Mouse (Mus musculus) limb, embryonic 14.5 days (tissue): ENCODE results near the gene Olfr1427. TPM values are rescaled to one million over a fixed set of nuclear protein-coding genes. Genes with fewer than 3 reads are reported as not detected.

Source experiments
- polyA plus RNA-seq, 2 experiments: library from polyadenylated mRNA; depleted of rRNA in 1 of 2; stranded (reverse) in 1 of 2; unstranded in 1 of 2; fragments of >200 nt; fragmentation: Nextera tagmentation in 1 of 2; extraction: Ambion mirVana in 1 of 2; gene quantifications; 2 replicates each; pipeline versions ENCODE4 v1.2.1 to v1.2.3; 2012 to 2014

Gene Olfr1427
- polyA plus RNA-seq, 2 experiments: not detected

Other genes starting within 250 kb of the Olfr1427 start
- not detected in 2 replicates for gene Olfr1418, start 242.3 kb downstream of the Olfr1427 start, polyA plus RNA-seq (2012; rRNA removed)
- gene Olfr1418, start 242.3 kb downstream of the Olfr1427 start, polyA plus RNA-seq (2014; fragmentation: Nextera tagmentation; extraction: Ambion mirVana): not detected in 2 replicates
- gene Olfr1419, start 228.2 kb downstream of the Olfr1427 start, polyA plus RNA-seq (2012; rRNA removed): 0.06 TPM in 1 of 2 replicates, not detected in the other
- gene Olfr1419, start 228.2 kb downstream of the Olfr1427 start, polyA plus RNA-seq (2014; fragmentation: Nextera tagmentation; extraction: Ambion mirVana): not detected in 2 replicates
- not detected in 2 replicates for gene Olfr1420, start 216.8 kb downstream of the Olfr1427 start, polyA plus RNA-seq (2012; rRNA removed)
- not detected in 2 replicates for gene Olfr1420, start 216.8 kb downstream of the Olfr1427 start, polyA plus RNA-seq (2014; fragmentation: Nextera tagmentation; extraction: Ambion mirVana)
- 38.5 and 45.1 TPM in 2 replicates for gene Patl1, start 190.9 kb downstream of the Olfr1427 start, polyA plus RNA-seq (2012; rRNA removed)
- gene Patl1, start 190.9 kb downstream of the Olfr1427 start, polyA plus RNA-seq (2014; fragmentation: Nextera tagmentation; extraction: Ambion mirVana): 18.9 and 19.6 TPM in 2 replicates
- gene Osbp, start 137.4 kb downstream of the Olfr1427 start, polyA plus RNA-seq (2012; rRNA removed): 33.4 and 37.5 TPM in 2 replicates
- gene Osbp, start 137.4 kb downstream of the Olfr1427 start, polyA plus RNA-seq (2014; fragmentation: Nextera tagmentation; extraction: Ambion mirVana): 10.9 and 11.7 TPM in 2 replicates
- gene Olfr1423, start 62.0 kb downstream of the Olfr1427 start, polyA plus RNA-seq (2012; rRNA removed): not detected in 2 replicates
- not detected in 2 replicates for gene Olfr1423, start 62.0 kb downstream of the Olfr1427 start, polyA plus RNA-seq (2014; fragmentation: Nextera tagmentation; extraction: Ambion mirVana)
- gene Olfr1424, start 40.7 kb downstream of the Olfr1427 start, polyA plus RNA-seq (2012; rRNA removed): not detected in 2 replicates
- not detected in 2 replicates for gene Olfr1424, start 40.7 kb downstream of the Olfr1427 start, polyA plus RNA-seq (2014; fragmentation: Nextera tagmentation; extraction: Ambion mirVana)
- gene Olfr1425, start 25.6 kb downstream of the Olfr1427 start, polyA plus RNA-seq (2012; rRNA removed): not detected in 2 replicates
- not detected in 2 replicates for gene Olfr1425, start 25.6 kb downstream of the Olfr1427 start, polyA plus RNA-seq (2014; fragmentation: Nextera tagmentation; extraction: Ambion mirVana)
- gene Olfr1426, start 11.3 kb downstream of the Olfr1427 start, polyA plus RNA-seq (2012; rRNA removed): not detected in 2 replicates
- not detected in 2 replicates for gene Olfr1426, start 11.3 kb downstream of the Olfr1427 start, polyA plus RNA-seq (2014; fragmentation: Nextera tagmentation; extraction: Ambion mirVana)
- gene Olfr1428, start 12.6 kb upstream of the Olfr1427 start, polyA plus RNA-seq (2012; rRNA removed): not detected in 2 replicates
- not detected in 2 replicates for gene Olfr1428, start 12.6 kb upstream of the Olfr1427 start, polyA plus RNA-seq (2014; fragmentation: Nextera tagmentation; extraction: Ambion mirVana)
- not detected in 2 replicates for gene Olfr76, start 19.9 kb upstream of the Olfr1427 start, polyA plus RNA-seq (2012; rRNA removed)
- not detected in 2 replicates for gene Olfr76, start 19.9 kb upstream of the Olfr1427 start, polyA plus RNA-seq (2014; fragmentation: Nextera tagmentation; extraction: Ambion mirVana)
- not detected in 2 replicates for gene Olfr1555-ps1, start 66.8 kb upstream of the Olfr1427 start, polyA plus RNA-seq (2012; rRNA removed)
- gene Olfr1555-ps1, start 66.8 kb upstream of the Olfr1427 start, polyA plus RNA-seq (2014; fragmentation: Nextera tagmentation; extraction: Ambion mirVana): not detected in 2 replicates
- not detected in 2 replicates for gene Olfr1431, start 97.3 kb upstream of the Olfr1427 start, polyA plus RNA-seq (2012; rRNA removed)
- not detected in 2 replicates for gene Olfr1431, start 97.3 kb upstream of the Olfr1427 start, polyA plus RNA-seq (2014; fragmentation: Nextera tagmentation; extraction: Ambion mirVana)
- gene Olfr1432, start 129.3 kb upstream of the Olfr1427 start, polyA plus RNA-seq (2012; rRNA removed): not detected in 2 replicates
- not detected in 2 replicates for gene Olfr1432, start 129.3 kb upstream of the Olfr1427 start, polyA plus RNA-seq (2014; fragmentation: Nextera tagmentation; extraction: Ambion mirVana)
- not detected in 2 replicates for gene Olfr262, start 138.3 kb upstream of the Olfr1427 start, polyA plus RNA-seq (2012; rRNA removed)
- gene Olfr262, start 138.3 kb upstream of the Olfr1427 start, polyA plus RNA-seq (2014; fragmentation: Nextera tagmentation; extraction: Ambion mirVana): not detected in 2 replicates
- not detected in 2 replicates for gene Olfr235, start 157.7 kb upstream of the Olfr1427 start, polyA plus RNA-seq (2012; rRNA removed)
- gene Olfr235, start 157.7 kb upstream of the Olfr1427 start, polyA plus RNA-seq (2014; fragmentation: Nextera tagmentation; extraction: Ambion mirVana): not detected in 2 replicates
- gene Olfr1434, start 176.5 kb upstream of the Olfr1427 start, polyA plus RNA-seq (2012; rRNA removed): not detected in 2 replicates
- gene Olfr1434, start 176.5 kb upstream of the Olfr1427 start, polyA plus RNA-seq (2014; fragmentation: Nextera tagmentation; extraction: Ambion mirVana): not detected in 2 replicates
- not detected in 2 replicates for gene Olfr1436, start 195.8 kb upstream of the Olfr1427 start, polyA plus RNA-seq (2012; rRNA removed)
- gene Olfr1436, start 195.8 kb upstream of the Olfr1427 start, polyA plus RNA-seq (2014; fragmentation: Nextera tagmentation; extraction: Ambion mirVana): not detected in 2 replicates
- gene Olfr1437, start 221.8 kb upstream of the Olfr1427 start, polyA plus RNA-seq (2012; rRNA removed): not detected in 2 replicates
- gene Olfr1437, start 221.8 kb upstream of the Olfr1427 start, polyA plus RNA-seq (2014; fragmentation: Nextera tagmentation; extraction: Ambion mirVana): not detected in 2 replicates
- gene Olfr1438-ps1, start 232.6 kb upstream of the Olfr1427 start, polyA plus RNA-seq (2012; rRNA removed): not detected in 2 replicates
- not detected in 2 replicates for gene Olfr1438-ps1, start 232.6 kb upstream of the Olfr1427 start, polyA plus RNA-seq (2014; fragmentation: Nextera tagmentation; extraction: Ambion mirVana)